Mouse (Mus musculus): ENCODE measurements around the gene Armc7.

DNA sequence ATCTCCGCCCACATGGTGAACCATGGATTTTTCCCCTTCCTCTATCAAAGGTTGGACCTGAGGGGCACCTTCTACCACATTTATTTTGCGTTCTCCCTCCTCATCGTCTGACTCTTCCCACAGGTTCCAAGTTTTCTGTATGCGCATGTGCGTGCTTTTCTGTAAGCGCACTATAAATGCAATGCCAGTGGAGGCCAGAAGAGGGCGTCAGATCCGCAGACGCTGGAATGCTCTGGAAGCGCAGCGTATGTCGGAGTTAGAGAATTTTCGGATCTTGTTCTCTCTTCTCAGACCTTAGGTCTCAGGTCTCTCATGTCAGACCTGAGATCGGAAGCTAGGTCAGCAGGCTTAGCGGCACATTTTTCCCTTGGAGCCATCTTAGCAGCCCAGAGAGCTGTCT is 19.8 kb upstream of the Armc7 start:
- TF ChIP-seq CTCF (IDR thresholded peaks at IDR 0.05; ENCODE audit: borderline replicate concordance, insufficient read depth, low read depth, low read length) (no peak), POLR2A (IDR thresholded peaks at IDR 0.05; ENCODE audit: borderline replicate concordance, insufficient read depth, low read length) (no peak)

Data from cerebellum, adult 2 months (tissue).